Mouse (Mus musculus) ovary, adult 18-20 months (tissue): ENCODE measurements around the gene Imp4.
"Not testable (repeated sequence)": the region's sequence is repeated elsewhere in the genome, so short reads cannot be mapped to it uniquely, and the experiment has no call there.

Experiments
- DNase-seq: peaks from one replicate; pipeline ENCODE4 v3.0.0; 2022; ENCODE audit warnings: low spot score, mixed read lengths

The Imp4 gene

DNA sequence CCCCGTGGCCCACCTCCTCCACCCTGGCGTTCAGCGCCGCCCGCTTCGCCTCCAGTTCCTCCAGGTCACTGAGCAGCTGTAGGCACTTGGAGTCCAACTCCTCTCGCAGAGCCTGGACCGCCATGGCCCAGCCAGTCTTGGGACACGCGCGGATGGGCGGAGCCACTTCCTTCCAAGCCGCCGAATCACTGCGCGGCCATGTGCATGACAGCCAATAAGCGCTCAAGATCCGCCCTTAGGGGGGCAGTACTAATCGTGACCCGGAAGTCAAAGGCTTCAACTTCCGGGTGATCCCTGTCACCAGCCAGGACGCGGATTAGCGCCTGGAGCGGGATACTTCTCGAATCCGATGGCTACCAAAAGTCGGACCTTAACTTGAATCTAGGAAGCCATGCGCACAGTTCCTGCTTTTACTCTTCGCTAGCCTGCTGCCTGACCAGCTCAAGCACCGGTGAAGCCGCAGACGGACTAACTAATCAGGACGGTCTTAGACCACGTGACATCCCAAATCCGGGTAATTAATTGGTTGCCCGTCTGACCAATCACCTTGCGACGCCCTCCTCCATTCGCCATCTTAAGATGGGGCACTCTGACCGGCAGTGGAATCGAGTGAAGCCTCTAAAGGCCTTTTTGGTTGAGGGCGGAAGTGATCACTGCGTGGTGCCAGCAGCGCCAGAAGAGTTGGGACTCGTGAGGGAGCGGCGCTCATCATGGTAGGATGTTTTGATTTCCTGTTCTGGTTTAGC lies at the start of gene Imp4, which contains the start of gene Ccdc115:
TSS of gene Imp4 (plus strand) at position 637 of the 746 bp plus-strand sequence.
TSS of gene Ccdc115 (minus strand) at position 458 of the 746 bp plus-strand sequence.
- DNase-seq = peak; percentile 94

- DNase-seq = no peak
Observed at GRCm38 (mm10) chr1:34396321-34396720, 43.3 kb upstream of the Imp4 start.

- DNase-seq = no peak
Observed at GRCm38 (mm10) chr1:34399182-34399953, 40.3 kb upstream of the Imp4 start.

GRCm38 (mm10) chr1:34428466-34428865 lies 11.2 kb upstream of the Imp4 start:
- DNase-seq = no peak

GRCm38 (mm10) chr1:34429281-34429680 lies 10.4 kb upstream of the Imp4 start:
- no peak for DNase-seq

- DNase-seq = no peak
Observed at GRCm38 (mm10) chr1:34430981-34431380, 8.7 kb upstream of the Imp4 start.

- no peak for DNase-seq
Observed at GRCm38 (mm10) chr1:34431431-34431830, 8.2 kb upstream of the Imp4 start.

- no peak for DNase-seq
Observed at GRCm38 (mm10) chr1:34432411-34432775, 7.3 kb upstream of the Imp4 start.

GRCm38 (mm10) chr1:34432776-34433481 lies 6.7 kb upstream of the Imp4 start:
- no peak for DNase-seq

GRCm38 (mm10) chr1:34433891-34434521 lies 5.6 kb upstream of the Imp4 start:
- DNase-seq = no peak

GRCm38 (mm10) chr1:34434660-34435160 lies 4.9 kb upstream of the Imp4 start:
- DNase-seq = peak; percentile 72

GRCm38 (mm10) chr1:34435371-34436120 lies 4.1 kb upstream of the Imp4 start:
- no peak for DNase-seq

GRCm38 (mm10) chr1:34436374-34436773 lies 3.3 kb upstream of the Imp4 start:
- DNase-seq = no peak

GRCm38 (mm10) chr1:34437366-34437765 lies 2.3 kb upstream of the Imp4 start:
- DNase-seq = not testable (repeated sequence)

- DNase-seq = no peak
Observed at GRCm38 (mm10) chr1:34438381-34439051, 1.1 kb upstream of the Imp4 start.

DNA sequence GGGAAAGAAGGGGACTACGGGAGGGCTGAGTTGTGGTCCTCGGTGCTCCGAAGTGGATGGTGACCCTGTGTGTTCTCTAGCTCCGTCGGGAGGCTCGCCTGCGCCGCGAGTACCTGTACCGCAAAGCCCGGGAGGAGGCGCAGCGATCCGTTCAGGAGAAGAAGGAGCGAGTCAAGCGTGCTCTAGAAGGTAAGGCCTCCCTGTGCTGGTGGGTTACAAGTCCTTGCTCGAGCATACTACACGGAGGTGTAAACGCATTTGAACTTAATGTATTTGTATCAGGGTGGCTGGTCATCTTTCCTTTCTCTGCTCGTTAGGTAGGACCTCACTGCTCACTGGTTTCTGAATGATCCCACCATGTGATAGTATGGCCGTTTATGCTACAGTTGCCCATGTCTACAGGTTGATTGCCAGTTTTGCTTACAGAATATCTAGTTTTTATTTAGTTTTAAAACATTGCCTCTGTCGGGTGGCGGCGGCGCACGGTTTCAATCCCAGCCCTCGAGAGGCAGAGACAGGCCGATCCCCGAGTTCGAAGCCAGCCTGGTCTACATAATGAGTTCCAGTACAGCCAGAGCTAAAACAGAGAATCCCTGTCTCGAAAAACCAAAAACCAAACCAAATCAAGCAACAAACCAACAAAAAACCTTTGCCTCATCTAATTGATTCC lies 445 bp downstream of the Imp4 start:
- no peak for DNase-seq

DNA sequence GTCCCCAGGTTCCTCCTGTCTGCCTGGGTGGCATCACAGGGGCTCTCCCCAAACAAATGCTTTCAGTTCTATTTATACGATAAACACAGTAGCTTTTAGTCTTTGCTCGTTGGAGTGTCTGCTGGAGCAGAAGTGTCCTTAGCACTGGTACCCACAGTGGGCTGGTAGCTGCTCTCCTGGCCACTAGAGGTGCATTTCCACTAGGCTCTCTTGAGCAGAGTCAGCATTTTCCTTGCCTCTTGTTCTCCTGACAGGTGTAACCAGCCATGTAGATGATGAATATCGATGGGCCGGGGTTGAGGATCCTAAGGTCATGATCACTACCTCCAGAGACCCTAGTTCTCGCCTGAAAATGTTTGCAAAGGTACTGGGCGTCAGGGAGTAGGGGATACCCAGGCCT lies 3.5 kb downstream of the Imp4 start:
- DNase-seq = no peak

DNA sequence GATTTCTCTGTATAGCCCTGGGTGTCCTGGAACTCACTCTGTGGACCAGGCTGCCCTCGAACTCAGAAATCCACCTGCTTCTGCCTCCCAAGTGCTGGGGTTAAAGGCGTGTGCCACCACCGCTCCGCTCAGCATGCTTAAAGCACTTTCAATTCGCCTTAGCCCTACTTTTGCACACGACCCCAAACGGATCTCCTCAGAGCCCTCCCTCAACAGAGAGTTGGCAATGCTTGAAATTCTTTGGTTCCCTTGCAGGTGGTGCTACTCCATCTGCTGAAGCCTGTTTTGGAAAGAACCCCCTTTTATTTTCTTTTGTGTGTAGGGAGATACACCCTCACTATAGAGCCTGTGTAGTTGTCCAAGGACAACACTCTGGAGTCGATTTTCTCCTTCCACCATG lies 18.8 kb downstream of the Imp4 start:
- no peak for DNase-seq

DNA sequence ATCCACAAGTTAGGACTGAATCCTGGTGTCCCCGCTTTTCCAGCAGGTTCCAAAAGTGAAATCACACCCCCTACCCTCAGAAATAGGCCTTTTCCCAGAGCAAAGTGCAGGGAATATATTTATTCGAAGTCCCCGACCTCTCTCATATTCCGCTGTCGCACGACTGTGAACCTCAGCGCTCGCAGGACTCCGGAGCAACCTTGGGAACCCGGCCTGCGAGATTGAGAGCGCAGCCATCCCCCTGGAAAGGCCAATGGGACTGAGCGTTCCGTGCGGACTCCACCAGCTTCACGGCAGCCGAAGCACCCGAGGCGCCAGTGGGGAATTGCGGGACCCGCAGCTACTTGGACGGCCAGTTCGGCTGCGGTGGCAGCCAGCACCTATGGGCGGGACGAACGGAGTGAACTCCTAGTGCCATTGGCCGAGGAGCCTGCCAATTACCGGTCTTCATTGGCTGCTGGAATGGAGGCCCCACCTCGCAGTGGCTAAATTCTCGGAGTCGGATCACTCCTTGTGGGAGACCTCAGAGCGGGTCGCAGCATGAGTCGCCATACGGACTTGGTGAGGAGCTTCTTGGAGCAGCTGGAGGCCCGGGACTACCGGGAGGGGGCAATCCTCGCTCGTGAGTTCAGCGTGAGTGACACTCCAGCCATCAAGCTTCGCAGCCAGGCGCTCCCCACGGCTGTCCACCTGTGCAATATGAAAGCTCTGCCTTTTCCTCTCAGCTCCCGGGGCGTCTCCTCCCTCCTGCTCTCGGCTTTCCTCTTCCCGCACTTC lies 19.8 kb downstream of the Imp4 start, which contains the start of gene Ptpn18:
TSS of gene Ptpn18 (plus strand) at position 479 of the 777 bp plus-strand sequence.
- DNase-seq = peak; percentile 80
